Mouse (Mus musculus) fat pad, adult 2 months (tissue): Measurements from ENCODE around the gene Fam89a.

Experiments
- DNase-seq: peaks from one replicate; pipeline ENCODE4 v3.0.0-alpha.2; 2011; ENCODE audit warnings: low read depth, low spot score; ENCODE audit errors: extremely low read depth

The Fam89a gene

GRCm38 (mm10) chr8:124754101-124754791 lies 2.6 kb upstream of the Fam89a start:
- no peak for DNase-seq

DNA sequence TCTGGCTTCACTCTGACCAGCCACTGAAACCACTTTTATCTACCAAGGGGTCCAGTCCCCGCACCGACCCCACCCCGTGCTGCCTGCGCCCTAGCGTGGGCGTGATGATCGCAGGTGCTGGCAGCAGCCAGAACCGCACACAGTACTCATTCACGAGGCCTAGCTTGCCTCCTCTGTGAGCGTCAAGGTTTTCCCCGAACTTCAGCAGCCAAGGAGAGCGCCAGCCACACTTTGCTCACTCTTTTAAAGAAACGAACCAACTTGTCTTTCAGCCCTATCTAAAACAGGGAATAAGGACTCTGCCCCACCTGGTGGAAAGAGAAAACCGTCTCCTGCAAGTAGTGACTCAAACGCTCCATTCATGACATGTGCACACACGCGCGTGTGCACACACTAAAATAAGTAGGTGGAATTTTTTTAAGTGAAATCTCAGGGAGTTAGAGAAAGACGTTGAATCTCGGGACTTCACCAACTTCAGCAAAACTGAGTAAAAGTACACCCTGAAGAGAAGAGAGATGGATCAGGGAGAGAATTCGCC lies 762 bp upstream of the Fam89a start:
- DNase-seq = no peak

GRCm38 (mm10) chr8:124751191-124751590 lies 441 bp downstream of the Fam89a start:
- DNase-seq = no peak

- no peak for DNase-seq
Observed at GRCm38 (mm10) chr8:124746661-124747060, 5.0 kb downstream of the Fam89a start.

DNA sequence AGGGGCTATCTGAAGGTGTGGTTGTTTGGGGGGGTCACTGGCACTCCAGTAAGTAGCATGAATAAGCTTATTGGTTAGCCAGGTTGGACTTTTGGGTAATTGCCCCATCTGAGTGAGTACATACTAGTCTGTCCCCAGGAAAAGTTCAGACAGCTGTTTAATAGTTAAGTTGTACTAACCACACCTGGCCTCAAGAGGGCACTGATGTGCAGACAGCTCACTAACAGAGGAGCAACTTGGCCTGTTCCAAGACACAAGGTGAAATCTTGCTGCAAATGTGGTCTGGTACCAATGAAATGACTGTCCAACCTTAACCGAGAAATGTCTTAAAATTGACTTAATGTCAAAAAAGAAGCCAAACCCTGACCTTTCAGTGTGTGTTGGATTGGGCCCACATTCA lies 12.4 kb downstream of the Fam89a start:
- no peak for DNase-seq

- no peak for DNase-seq
Observed at GRCm38 (mm10) chr8:124735371-124735911, 16.2 kb downstream of the Fam89a start.

- no peak for DNase-seq
Observed at GRCm38 (mm10) chr8:124732828-124733227, 18.8 kb downstream of the Fam89a start.

GRCm38 (mm10) chr8:124724301-124724700 lies 27.3 kb downstream of the Fam89a start:
- DNase-seq = no peak

DNA sequence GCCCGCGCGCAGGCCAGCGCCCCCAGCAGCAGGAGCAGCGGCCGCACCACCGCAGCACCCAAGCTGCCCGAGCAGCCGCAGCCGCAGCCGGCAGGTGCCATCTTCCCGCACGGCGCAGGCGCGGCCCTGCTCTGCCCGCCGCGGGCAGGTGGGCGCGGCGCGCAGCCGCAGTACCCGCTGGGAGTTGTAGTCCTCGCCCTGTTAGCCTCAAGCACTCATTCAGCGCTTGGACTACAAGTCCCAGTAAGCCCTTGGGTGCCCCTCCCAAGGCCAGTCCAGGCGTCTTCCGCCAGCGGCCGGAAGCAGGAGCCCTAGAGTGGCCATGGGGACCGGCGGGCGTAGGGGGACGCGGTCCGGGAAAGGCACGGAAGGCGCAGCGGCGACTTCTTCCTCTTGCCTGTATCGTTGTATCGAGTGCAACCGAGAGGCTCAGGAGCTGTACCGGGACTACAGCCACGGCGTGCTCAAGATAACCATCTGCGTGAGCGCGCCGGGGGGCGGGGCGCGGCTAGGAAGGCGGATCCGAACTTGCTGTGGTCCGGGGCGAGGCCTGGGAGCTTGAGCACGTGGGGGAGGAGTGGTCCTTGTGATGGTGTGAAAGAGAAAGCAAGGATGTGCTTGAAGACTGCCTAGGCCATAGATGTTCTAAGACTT lies 29.6 kb downstream of the Fam89a start, which contains the start of the genes Ttc13 and Arv1:
Ttc13 (minus strand) TSS at position 122 of the 654 bp plus-strand sequence.
Arv1 (plus strand) TSS at position 278 of the 654 bp plus-strand sequence.
- peak; percentile 77 for DNase-seq

- DNase-seq = no peak
Observed at GRCm38 (mm10) chr8:124720938-124721861, 30.4 kb downstream of the Fam89a start.

DNA sequence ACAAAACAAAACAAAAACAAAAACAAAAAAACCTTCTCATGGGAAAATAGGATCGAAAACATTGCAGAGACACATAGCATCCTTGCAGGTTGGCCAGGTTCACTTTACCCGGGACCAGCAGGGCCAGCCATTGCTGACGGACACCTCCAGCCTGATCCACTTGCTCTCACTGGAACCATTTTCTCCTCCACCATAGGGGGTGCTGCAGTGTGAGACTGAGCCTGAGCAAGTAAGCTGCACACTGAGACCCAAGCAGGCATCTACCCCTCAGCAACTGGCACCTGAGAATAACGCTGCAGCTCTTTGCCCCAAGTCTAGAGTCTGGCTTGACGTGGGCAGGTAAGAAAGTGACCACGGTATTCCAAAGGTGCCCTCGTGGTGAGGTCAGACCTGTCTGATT lies 31.5 kb downstream of the Fam89a start:
- DNase-seq = no peak

GRCm38 (mm10) chr8:124715736-124716135 lies 35.9 kb downstream of the Fam89a start:
- no peak for DNase-seq

- DNase-seq = no peak
Observed at GRCm38 (mm10) chr8:124713207-124713606, 38.4 kb downstream of the Fam89a start.

DNA sequence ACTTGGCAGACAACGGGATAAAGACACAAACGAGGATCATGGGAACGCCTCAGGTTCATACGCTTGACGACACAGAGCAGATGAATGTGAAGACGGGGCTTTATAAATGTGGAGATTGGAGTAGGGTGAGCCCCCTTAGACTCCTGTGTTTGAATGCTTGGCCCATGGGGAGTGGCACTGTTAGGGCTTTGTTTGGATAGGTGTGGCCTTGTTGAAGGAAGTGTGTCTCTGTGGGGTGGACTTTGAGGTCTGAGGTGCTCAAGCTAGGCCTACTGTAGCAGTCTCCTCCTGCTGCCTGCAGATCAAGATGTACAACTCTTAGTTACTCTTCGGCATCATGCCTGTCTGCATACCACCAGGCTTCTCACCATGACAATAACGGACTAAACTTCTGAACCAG lies 45.8 kb downstream of the Fam89a start:
- DNase-seq = no peak

GRCm38 (mm10) chr8:124704376-124704775 lies 47.3 kb downstream of the Fam89a start:
- DNase-seq = no peak

- no peak for DNase-seq
Observed at GRCm38 (mm10) chr8:124703526-124703925, 48.1 kb downstream of the Fam89a start.

GRCm38 (mm10) chr8:124702183-124702582 lies 49.4 kb downstream of the Fam89a start:
- no peak for DNase-seq

- no peak for DNase-seq
Observed at GRCm38 (mm10) chr8:124701023-124701422, 50.6 kb downstream of the Fam89a start.

DNA sequence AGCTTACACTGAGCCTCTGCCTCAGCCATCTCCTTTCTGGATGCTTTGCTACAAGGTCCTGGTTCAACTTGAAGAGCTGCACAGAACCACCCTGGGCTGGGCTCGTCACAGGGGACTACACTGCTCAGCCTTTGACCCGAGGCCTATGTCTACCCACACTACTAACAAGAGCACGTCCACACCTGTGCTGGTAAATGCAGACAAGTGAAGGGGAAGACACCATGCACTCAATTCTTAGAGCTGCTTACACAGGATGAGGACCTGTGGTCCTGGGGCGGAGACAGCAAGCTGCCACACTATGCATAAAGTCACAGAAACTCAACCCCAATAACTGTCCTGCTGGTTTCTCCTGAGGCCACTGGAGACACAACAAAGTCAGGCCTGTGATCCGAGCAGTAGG lies 51.4 kb downstream of the Fam89a start:
- DNase-seq = no peak

- DNase-seq = no peak
Observed at GRCm38 (mm10) chr8:124695424-124696100, 56.1 kb downstream of the Fam89a start.
